Mouse (Mus musculus) liver, postnatal 0 days (tissue): ENCODE data around the gene Slc11a1.

ENCODE experiments used
- CTCF ChIP-seq: sonication (generic); IDR thresholded peaks from 2 replicates; pipeline ENCODE4 v1.5.1; 2016; ENCODE audit warnings: antibody characterized with exemption, low read depth
- EP300 ChIP-seq: IDR thresholded peaks from 2 replicates; pipeline ENCODE4 v1.6.1; 2016; ENCODE audit warnings: antibody characterized with exemption, low read depth, mild to moderate bottlenecking

DNA sequence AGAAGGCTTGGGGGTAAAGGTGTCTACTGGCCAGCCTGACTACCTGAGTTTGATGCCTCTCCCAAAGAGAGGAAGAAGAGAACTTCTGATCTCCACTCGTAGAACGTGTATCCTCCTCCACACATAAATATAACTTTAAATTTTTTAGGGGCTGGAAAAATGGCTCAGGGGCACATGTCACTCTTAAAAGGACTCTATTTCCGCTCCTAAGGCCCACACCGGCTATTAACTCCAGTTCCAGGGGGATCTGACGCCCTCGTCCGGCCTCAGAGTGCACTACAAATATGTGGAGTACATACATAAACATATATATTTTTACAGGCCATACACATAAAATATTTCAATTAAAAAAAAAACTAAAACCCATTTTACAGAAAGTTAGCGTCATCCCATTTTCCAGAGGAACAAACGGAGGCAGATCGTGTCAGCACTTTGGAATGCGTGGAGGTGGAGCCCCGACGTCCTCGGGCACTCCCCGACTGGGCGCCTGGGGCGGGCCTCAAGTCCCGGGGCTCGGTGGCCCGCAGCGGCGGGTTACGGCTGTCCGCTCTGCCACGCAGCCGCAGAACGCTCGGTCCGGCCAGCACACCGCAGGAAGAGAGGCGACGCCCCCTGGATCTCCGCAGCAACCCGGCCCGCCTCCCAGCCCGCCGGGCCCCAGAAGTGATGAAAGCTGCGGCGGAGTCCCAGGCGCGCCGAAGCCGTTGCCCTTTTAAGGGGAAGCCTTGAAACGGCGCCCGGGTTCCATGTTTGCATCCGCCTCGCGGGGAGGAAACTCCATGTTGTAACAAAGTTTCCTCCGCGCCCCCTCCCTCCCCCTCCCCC, 16.1 kb downstream of the Slc11a1 start, which contains the start of gene Ctdsp1:
- TF ChIP-seq CTCF = peak; percentile 32
- TF ChIP-seq EP300 = peak; percentile 6; the same call in 1 of the 2 replicates
